Mouse (Mus musculus) adrenal gland, postnatal 36 days (tissue): Measurements from ENCODE around the gene Gm498. TPM values are rescaled to one million over a fixed set of nuclear protein-coding genes. Genes with fewer than 3 reads are reported as not detected.
A peak's percentile ranks its signal among the peaks of the same experiment; 100 is the strongest.

Source experiments
- DNase-seq, 2 experiments: peaks; one replicate each; pipeline ENCODE4 v3.0.0; 2021; ENCODE audit warnings: mixed read lengths in 1 of 2
- microRNA-seq: library from miRNA; unstranded; fragments of <30 nt; microRNA quantifications from one replicate; pipeline ENCODE4 v1.2.0, GENCODE M21; 2021
- total RNA-seq, 2 experiments: library from RNA; stranded (reverse); gene quantifications; 2 replicates each; pipeline ENCODE4 v1.2.3; 2021

Gm498 gene
- total RNA-seq, 2 experiments from 2014 or later: not detected

DNA sequence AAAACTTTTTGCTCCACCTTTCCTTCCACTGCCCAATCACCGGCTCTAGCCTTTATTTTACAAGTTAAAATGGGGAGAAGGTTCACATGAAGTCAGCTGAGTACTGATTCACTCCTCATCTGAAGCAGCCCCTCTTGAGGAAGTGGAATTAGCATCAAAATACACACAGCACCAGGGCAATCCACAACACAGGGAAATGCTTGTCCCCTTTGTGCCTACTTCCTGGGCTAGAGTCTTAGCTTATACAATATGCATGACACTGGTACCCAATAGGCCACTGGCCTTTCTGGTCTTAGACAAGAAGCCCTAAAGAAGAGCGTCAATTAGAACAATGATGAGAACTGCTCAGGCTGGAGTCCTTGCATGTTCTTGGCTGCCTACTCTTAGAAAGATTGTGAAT is 25.7 kb downstream of the Gm498 start:
- DNase-seq: no peak

DNA sequence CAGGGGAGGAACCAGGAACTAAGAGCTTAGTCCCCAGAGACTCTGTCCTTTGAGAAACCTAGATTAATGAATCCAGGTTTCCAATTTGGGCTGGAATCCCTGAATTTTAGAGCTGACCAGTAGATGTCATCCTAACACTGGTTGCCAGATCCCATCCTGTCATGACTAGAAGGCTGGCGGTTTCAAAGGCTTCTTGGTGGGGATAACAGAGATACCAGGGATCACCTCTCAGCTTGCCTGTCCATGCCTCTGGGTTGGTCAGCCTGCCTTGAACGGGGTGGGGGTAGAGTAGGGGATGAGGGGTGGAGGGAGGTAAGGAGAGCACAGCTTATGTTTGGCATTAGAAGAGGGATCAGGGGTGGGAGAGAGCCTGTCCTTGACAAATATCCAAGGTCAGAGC is 34.0 kb downstream of the Gm498 start:
- DNase-seq: peak; percentile 17 to 37

DNA sequence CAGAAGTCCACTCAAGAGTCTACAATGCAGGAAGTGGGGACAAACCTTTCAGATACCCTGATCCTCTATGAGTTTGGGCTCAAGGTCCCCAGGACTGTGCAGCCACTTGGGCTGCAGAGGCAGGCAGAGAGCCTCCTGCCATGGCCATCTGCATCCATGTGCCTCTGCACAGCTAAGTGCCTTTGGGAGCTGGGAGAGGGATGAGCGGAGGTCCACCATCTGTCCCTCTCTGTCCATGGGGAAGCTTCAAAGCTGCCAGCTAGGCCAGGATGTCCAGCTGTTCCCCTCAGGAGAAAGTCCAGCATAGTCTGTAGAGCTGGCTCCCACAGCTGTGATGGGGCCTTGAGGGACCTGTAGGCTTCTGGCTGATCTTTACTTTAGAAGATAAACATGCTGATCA is 38.5 kb downstream of the Gm498 start:
- DNase-seq: no peak

DNA sequence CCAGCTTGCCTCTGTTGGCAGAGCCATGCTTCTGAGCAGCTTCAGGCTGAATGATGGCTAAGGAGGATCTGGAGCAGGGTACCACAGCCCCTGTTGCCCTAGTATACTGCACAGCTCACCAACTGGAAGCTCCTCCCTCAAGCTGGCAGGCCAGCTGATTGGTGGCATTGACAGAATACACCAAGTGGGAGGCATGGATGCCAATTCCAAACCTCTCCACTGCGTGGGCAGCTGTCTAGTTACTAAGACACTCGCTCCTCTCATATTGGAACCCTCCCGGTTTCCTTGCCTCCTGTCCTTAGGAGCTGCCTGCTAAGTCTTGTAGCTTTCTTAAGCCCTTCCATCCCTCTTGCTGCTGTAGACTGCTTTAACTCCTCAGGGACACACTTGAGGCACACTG is 39.0 kb downstream of the Gm498 start:
- no peak for DNase-seq

DNA sequence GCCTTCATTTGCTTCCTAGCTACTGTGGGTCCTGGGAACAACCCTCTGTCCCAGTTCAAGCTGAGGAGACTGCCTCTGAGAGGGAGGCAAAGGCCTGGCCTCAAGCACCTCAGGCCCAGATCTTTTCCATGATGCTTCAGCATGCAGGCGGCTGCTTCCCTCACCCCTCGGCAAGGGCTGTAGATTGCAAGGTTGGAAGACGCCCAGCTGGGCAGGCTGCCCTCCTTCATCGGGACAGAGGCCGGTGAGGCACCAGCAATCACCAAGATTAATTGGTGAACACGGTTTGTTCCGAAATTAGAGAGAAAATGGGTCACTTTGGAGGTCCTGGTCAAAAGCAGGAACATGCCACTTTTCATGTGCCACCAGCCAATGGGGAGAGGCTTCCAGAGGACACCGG is 47.0 kb downstream of the Gm498 start:
- DNase-seq: peak; percentile 61 to 75

DNA sequence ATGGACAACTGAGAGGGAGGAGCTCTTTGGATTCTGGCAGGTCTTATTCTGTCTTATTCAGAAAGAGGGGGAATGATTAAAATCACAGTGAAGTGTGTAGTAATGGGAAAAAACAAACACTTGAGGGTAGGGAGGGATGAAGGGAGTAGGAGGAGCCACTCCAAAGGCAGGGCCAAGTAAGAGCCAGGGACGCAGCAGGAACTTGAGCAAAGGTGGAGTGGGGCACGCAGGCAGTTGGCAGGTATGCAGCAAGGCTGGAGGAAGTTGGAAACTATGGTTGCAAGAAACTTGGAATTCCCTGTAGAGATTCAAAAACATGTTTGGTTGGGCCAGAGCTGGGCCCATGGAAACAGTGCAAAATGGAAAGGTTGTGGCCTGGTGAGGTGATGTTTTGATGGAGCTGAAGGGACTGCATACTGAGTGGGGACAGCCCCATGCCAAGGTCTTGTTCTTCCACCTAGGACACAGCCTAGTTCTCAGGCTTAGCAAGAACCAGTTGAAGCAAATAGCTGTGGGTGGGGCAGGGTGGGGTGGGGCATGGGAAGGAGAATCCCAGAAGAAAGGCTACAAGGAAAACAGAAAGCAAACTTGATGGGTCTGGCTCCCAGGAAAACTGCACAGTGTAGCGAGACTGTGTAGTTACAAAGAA is 52.5 kb downstream of the Gm498 start:
- no peak for DNase-seq

DNA sequence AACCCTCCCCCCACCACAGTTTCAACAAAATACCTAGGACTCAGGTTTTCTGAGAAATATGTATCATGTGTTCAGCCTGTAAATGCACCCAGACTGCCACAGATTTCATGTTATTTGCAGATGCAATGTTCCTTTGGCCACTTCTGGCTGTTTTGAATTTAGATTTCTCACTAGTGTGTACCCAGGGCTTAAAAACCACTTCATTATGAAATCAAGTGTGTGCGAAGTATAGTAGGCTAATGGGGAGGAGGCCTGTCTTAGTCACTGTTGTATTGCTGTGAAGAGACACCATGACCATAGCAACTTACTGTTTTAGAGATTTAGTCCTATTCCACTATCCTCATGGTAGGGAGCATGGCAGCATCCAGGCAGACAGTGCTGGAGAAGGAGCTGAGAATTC is 63.3 kb downstream of the Gm498 start:
- no peak for DNase-seq

DNA sequence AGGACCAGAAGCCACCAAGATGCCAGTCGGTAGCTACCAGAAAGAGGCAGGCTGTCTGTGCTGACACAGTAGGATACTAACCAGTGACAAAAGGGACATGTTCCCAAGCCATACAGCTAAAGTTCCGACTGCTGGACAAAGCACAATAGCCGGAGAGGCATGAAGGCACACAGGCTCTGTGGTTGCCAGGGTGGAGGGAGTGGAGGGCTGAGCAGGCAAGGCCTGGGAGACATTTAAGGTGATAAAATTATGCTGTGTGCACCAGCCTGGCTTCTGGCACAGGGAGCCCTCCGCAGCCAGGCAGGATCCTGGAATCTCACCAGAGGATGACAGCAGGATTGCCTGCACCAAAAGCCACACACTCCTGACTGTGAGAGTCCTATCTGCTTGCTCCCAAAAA is 72.0 kb downstream of the Gm498 start:
- no peak for DNase-seq

DNA sequence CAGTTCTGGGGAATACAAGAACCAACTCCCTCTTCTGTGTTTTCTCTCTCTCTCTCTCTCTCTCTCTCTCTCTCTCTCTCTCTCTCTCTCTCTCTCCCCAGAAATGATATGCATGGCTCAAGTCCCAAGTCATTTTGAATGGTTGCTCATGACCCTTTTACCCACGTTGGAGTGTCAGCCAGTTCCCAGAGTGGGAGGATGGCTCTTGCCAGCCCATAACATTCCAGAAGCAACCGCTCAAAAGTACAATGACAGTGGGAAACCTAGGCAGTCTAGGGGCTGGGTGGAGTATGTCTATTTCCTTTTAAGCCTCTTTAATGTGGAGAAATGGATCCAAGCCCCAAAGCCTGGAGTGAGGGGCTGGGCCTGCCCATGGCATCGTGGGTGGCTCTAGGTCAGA is 72.8 kb downstream of the Gm498 start:
- DNase-seq: no peak

DNA sequence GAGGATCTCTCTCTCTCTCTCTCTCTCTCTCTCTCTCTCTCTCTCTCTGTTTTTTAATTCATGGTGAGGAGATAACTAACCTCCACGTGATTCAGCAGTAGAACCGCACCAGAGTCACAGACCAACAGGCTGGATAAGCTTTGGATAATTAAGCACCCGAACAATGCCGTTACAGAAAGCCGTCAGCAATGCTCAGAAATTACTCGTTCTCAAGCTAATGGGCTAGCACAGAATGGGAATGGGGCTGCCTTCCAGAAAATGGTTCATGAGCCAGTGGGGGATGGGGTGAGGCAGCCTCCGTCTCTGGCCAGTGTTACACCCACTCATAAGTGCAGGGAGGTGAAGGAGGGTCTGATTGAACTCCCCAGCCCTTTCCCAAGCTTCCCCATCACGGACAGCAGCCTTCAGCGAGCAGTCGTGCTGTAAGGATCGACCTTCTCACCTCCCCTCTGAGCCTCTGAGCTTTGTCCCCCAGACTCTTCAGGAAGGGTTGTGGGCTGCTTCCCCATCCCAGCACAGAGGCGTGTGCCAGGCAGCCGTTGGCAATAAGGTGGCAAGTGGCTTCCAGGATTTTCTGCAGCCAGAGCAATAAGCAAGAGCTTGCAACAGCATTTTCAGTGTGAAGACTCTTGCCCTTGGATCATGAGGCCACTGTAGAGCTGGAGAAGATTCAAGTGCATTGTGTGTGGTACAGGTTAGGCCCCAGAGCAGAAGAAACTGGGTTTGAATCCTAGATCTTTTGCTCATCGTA is 76.5 kb downstream of the Gm498 start:
- peak; percentile 8 to 41 for DNase-seq

DNA sequence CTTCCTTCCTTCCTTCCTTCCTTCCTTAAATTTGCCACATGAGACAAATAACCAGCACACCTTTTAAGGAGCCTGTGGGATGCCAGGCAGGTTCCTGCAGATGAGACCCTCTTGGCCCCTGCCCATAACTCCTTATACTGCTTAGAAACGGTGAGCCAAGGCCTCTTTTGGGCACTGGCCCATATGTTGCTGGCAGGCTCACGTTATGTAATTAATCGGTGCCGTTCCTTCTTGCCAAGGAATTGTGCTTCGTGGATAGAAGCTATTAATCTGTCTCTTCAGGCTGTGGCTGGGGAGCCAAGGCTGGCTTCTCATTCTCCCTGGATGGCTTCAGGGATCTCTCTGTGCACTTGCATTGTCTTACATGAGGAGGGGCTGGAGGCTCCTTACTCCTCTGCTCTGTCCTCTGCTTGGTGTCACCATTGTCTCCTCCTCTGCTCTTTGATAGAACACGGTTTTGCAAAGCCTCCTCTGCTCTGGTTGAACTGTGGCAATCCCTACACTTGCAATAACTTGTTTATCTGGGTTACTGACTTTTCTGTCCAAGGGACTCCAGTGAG is 77.9 kb downstream of the Gm498 start:
- peak in 1 of 2 experiments; percentile 16 for DNase-seq

Small RNA genes lying within 50 kb of the gene (microRNA-seq; reads per million reads assigned to microRNA genes)
- not detected for gene Mir6404

Other genes with a start within 250 kb of the Gm498 start
- gene Tnfrsf26, start 238.1 kb upstream of the Gm498 start, total RNA-seq: 1 to 10 TPM in 1 of 2 experiments, under 1 TPM in 1; 0.79 to 1.7 TPM
- gene Tnfrsf22, start 217.2 kb upstream of the Gm498 start, total RNA-seq: 1 to 10 TPM; 3.5 to 3.9 TPM
- 1 to 10 TPM; 3.1 to 4.3 TPM for gene Tnfrsf23, start 181.0 kb upstream of the Gm498 start, total RNA-seq
- 10 to 100 TPM; 29.6 to 32.4 TPM for gene Osbpl5, start 109.9 kb upstream of the Gm498 start, total RNA-seq
- gene Mrgprg, start 99.8 kb upstream of the Gm498 start, total RNA-seq: 1 to 10 TPM; 1.3 to 3.8 TPM
- 1 to 10 TPM; 1.3 to 1.6 TPM for gene Mrgpre, start 82.3 kb upstream of the Gm498 start, total RNA-seq
- gene Nadsyn1, start 44.0 kb upstream of the Gm498 start, total RNA-seq: 10 to 100 TPM; 11.8 to 12.6 TPM
- gene Dhcr7, start 43.7 kb upstream of the Gm498 start, total RNA-seq: 1,000 to 10,000 TPM in 1 of 2 experiments, 100 to 1,000 TPM in 1; 948 to 1,085 TPM
- gene Shank2, start 135.1 kb downstream of the Gm498 start, total RNA-seq: 1 to 10 TPM; 2.8 to 6.6 TPM